Mouse (Mus musculus): ENCODE data around the gene Mapkap1.

The Mapkap1 gene

DNA sequence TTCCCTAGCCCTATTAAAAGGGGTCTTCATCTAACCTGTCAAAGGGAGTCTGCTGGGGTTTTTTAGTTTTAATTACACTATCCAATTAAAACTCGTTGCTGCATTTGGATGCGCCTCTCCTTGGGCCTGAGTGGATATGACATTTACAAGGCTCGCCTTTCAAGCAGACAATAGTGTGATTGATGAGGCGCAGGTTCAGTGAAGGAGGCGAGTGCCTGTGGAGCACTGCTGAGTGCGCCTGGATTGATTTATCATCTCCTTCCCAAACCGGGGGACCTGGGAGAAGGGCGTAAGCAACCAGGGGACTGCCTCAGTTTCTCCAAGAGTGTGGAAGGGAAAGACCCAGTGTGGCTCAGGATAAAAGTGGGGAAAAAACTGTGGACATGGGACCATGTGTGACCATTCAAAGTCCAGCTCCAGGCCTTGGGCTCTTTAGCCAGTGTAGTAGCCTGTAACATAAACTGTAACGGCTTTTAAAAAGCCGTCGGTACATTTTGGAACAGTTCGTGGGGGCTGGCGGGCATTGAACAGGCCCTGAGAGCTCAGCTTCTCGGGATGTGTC lies 197.2 kb downstream of the Mapkap1 start:
- Histone ChIP-seq H3K36me3 (ENCODE audit: control insufficient read depth, insufficient read depth, low read length, poor library complexity, severe bottlenecking) (peaks cover 4% of the 10 kb centered on the region; the same call in 1 of the 2 replicates), H3K27me3 (ENCODE audit: control insufficient read depth, insufficient read depth, low read length, poor library complexity, severe bottlenecking) (no peaks in the 10 kb centered on the region)
- no peak for DNase-seq (ENCODE audit: low read depth, low spot score)

DNA sequence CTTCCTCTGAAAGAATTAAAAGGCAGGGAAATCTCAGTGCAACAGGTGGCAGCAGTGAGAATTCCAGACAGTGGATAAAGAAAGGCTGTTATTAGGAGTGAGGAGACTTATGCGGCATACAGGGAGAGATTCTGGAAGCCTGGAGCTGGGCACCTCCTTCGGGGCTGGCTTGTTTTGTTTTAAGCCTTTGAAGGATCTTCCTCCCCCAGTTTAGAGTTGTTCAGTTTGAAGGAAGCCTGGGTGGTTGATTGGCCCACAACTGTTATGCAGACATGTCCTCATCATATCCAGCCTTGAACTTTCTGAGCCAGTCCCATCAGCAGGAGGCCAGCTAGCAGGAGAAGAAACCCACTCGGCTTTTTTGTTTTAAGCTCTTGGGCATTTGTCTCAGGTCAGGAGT lies 198.5 kb downstream of the Mapkap1 start:
- Histone ChIP-seq H3K27me3 (ENCODE audit: control insufficient read depth, insufficient read depth, low read length, poor library complexity, severe bottlenecking) (no peaks in the 10 kb centered on the region), H3K36me3 (ENCODE audit: control insufficient read depth, insufficient read depth, low read length, poor library complexity, severe bottlenecking) (peaks cover 2% of the 10 kb centered on the region; the same call in 1 of the 2 replicates)
- DNase-seq (ENCODE audit: low read depth, low spot score), result no peak

DNA sequence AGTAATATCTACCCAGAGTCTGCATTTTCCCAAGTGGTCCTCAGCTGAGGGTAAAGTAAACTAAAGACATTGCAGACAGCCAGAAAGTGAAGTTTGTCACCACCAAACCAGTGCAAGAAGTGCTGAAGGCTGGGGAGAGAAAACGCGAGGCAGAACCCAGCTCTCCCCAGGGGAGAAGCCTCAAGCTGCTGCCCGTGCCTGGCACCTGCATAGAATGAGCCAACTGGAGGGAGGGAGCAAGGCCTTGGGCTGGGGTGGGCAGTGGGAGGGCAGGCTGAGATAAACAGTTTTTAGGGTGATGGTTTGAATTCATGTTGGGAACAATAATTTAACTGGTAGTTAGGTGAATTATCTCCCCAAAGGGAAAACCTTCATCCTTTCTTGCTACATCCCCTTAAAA lies 202.3 kb downstream of the Mapkap1 start:
- peaks cover 5% of the 10 kb centered on the region; the same call in 1 of the 2 replicates for H3K36me3 ChIP-seq (ENCODE audit: control insufficient read depth, insufficient read depth, low read length, poor library complexity, severe bottlenecking)
- H3K27me3 ChIP-seq (ENCODE audit: control insufficient read depth, insufficient read depth, low read length, poor library complexity, severe bottlenecking), result no peaks in the 10 kb centered on the region
- no peak for DNase-seq (ENCODE audit: low read depth, low spot score)

DNA sequence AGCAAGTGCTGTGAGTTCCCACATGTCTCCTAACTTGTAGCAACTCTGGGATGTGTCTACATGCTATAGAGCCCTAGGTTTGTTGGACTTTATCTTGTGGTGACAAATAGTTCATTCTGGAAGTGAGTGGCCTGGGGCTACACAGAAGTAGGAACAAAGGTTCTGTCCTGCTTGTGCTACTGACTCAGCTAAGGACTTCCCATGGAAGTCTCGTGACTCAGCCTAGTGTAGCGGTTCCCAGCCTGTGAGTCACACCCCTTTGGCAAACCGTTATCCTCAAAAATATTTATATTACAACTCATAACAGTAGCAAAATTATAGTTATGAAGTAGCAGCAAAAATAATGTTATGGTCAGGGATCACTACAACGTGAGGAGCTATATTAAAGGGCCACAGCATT lies 202.9 kb downstream of the Mapkap1 start:
- DNase-seq (ENCODE audit: low read depth, low spot score), result no peak
- H3K27me3 ChIP-seq (ENCODE audit: control insufficient read depth, insufficient read depth, low read length, poor library complexity, severe bottlenecking), result no peaks in the 10 kb centered on the region
- H3K36me3 ChIP-seq (ENCODE audit: control insufficient read depth, insufficient read depth, low read length, poor library complexity, severe bottlenecking), result peaks cover 5% of the 10 kb centered on the region; the same call in 1 of the 2 replicates

DNA sequence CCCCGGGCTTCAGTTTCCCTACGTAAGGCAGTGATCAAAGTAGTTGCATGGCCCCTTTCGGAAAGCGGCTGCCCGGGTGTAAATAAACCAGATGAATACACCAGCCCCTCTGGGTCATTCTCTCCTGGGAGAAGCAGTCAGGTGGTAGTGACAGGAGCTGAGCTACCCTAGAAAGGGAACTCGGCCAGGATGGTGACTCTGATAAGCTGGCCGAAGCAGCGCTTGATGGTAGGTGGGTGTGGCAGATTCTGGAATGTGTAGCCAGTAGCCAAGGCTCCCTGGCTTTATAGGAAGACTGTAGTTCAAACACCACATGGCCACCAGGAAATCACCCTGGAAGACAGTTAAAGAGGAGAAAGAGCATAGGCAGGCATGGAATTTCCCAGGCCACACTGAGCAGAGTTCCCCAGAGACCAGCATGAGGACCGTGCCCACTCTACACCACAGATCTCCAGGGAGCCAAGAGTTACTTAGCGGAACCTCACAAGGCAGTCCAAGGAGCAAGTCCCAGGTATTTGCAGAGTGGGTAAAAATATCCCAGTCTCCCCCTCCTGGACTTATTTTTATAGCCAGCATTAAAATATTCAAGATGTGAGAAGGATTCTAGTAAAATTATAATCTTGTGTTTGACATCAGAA lies 214.3 kb downstream of the Mapkap1 start:
- DNase-seq (ENCODE audit: low read depth, low spot score), result no peak
- Histone ChIP-seq H3K36me3 (ENCODE audit: control insufficient read depth, insufficient read depth, low read length, poor library complexity, severe bottlenecking) (0 out of 2 replicates have a peak, but pooled peaks cover 2% of the 10 kb centered on the region), H3K27me3 (ENCODE audit: control insufficient read depth, insufficient read depth, low read length, poor library complexity, severe bottlenecking) (no peaks in the 10 kb centered on the region)

DNA sequence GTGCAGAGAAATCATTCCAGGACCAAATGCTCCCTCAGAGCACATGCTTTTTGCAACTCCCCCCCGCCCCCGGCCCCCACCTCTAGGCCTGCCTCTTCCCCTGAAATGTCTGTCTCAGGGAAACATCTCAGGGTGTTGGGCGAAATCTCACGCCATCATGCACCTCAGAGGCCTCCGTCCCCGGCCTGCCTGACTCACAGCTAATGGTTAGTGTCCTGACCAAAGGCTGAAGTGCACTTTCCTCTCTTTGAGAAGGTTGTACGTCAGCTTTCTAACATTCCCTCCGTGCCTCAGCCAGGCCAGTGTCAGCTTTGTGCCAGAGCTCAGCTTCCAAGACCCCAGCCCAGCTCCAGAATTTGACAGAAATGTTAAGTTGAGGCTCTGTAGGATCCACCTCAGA lies 214.9 kb downstream of the Mapkap1 start:
- H3K27me3 ChIP-seq (ENCODE audit: control insufficient read depth, insufficient read depth, low read length, poor library complexity, severe bottlenecking), result no peaks in the 10 kb centered on the region
- 0 out of 2 replicates have a peak, but pooled peaks cover 2% of the 10 kb centered on the region for H3K36me3 ChIP-seq (ENCODE audit: control insufficient read depth, insufficient read depth, low read length, poor library complexity, severe bottlenecking)
- DNase-seq (ENCODE audit: low read depth, low spot score), result no peak

DNA sequence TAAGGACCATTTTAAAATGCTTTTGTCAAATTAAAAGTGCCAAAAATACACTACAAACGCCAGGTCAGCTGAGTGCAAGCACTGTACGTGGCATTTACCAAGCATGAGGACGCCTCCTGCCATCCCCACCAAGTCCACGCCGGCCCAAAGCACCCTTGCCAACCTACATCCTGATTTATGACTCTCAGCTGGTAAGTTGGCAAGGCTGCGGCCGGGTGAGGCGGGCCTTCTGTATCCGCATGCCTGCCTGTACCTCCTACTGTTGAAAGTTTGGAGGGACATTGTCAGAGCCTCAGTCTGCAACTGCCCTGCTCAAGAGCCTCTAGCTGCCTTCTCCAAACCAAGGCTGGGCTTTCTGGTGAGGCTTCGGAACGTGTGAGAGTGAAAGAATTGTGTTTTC lies 215.9 kb downstream of the Mapkap1 start:
- Histone ChIP-seq H3K27me3 (ENCODE audit: control insufficient read depth, insufficient read depth, low read length, poor library complexity, severe bottlenecking) (no peaks in the 10 kb centered on the region), H3K36me3 (ENCODE audit: control insufficient read depth, insufficient read depth, low read length, poor library complexity, severe bottlenecking) (no peaks in the 10 kb centered on the region)
- DNase-seq (ENCODE audit: low read depth, low spot score), result no peak

DNA sequence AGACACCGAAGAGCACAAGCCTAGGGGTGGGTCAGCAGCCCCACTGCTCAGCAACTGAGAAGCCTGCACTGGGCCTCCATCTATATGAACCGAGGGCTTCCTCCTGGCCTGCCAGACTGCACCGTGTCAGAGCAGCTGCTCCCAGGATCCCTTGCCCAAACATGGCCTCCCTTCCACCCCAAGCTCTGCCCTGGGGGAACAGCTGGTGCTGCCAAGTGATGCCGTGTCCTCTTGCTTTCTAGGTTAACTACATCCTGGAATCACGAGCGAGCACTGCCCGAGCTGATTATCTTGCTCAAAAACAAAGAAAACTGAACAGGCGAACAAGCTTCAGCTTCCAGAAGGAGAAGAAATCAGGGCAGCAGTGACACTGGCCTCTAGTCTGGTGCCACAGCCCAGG lies 216.6 kb downstream of the Mapkap1 start:
- H3K36me3 ChIP-seq (ENCODE audit: control insufficient read depth, insufficient read depth, low read length, poor library complexity, severe bottlenecking), result no peaks in the 10 kb centered on the region
- H3K27me3 ChIP-seq (ENCODE audit: control insufficient read depth, insufficient read depth, low read length, poor library complexity, severe bottlenecking), result no peaks in the 10 kb centered on the region
- no peak for DNase-seq (ENCODE audit: low read depth, low spot score)

DNA sequence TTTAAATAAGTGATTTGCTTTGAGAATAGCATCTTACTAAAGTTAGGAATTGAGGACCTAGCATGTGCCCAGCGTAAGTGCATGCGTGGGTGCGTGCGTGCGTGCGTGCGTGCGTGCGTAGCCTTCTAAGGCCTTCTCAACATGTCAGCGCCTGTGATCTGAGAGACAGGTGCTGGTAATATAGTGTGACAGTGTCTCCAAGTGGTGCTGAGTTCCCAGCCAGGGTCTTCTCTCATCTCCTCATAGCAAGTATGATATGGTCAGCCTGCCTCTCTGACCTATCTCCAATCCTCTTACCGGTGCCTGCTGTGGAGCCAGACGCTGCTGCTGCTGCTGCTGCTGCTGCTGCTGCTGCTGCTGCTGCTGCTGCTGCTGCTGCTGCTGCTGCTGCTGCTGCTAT lies 217.5 kb downstream of the Mapkap1 start:
- no peak for DNase-seq (ENCODE audit: low read depth, low spot score)
- no peaks in the 10 kb centered on the region for H3K27me3 ChIP-seq (ENCODE audit: control insufficient read depth, insufficient read depth, low read length, poor library complexity, severe bottlenecking)
- H3K36me3 ChIP-seq (ENCODE audit: control insufficient read depth, insufficient read depth, low read length, poor library complexity, severe bottlenecking), result no peaks in the 10 kb centered on the region

DNA sequence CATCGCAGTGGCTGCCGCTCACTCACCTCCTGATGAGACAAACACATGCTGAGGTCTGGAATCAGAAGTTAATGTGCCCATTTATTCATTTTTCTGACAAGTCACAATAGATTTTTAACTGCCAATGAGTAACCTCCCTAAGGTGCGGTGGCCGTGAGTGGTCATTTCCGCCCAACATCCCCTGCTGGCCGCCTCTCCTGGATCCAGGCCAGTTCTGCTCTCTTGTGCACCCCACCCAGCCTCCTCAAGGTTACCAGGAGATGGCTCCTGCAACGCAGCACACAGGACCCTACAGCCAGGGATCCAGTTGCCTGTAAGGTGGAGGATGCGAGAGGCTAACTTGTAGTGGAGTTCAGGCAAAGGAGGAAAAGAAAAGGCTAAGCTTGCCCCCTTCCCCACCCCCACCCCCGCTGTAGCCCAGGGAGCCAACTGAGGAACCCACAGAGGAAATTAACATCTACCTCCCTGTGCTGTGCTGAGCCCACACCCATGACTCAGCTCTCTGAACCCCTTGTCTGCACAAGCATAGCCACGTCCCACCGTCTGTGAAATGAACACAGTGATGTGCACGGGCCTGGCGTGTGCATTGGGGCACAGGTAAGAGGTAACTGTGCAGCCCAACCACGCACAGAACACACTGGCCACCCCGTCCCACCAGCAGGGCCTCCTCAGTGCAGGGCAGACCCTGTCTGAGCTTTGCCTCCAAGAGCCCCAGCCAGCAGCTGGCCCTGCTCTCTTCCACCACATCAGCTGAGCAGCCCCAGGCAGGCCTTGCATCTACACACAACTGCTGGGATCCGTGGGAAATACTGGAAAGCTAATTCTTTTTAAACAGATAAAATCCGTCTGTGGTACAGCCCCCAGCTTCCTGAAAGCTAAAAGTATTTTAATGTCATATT lies 221.0 kb downstream of the Mapkap1 start:
- H3K27me3 ChIP-seq (ENCODE audit: control insufficient read depth, insufficient read depth, low read length, poor library complexity, severe bottlenecking), result no peaks in the 10 kb centered on the region
- H3K36me3 ChIP-seq (ENCODE audit: control insufficient read depth, insufficient read depth, low read length, poor library complexity, severe bottlenecking), result no peaks in the 10 kb centered on the region
- no peak for DNase-seq (ENCODE audit: low read depth, low spot score)

DNA sequence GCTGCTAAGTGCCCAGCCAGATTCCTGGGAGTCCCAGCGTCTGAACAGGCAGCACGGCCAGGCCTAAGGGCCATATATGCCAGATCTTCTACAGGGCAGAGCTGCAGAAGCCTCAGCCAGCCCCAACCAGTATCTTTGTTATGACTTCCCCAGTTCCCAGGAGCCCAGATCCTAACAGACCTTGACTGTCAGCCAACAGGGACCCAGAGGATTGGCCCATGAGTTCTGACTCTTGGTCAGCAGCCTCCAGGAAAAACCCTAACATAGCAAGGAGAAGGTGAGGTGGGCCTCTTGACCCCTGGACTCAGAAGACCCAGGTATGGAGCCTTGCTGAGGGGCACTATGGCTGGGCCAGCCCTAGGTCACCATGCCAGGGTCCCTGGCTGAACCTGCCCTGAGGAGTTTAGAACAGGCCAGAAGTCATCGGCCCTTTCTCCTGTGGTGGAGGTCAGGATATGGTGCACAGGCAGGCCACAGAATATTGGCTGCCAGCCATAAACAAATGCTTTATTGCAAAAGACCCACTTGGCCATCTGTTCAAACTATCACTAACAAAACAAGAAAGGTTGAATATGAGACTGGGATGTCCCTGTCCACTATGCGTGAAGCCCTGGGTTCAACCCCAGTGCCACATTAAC lies 222.5 kb downstream of the Mapkap1 start:
- no peaks in the 10 kb centered on the region for H3K27me3 ChIP-seq (ENCODE audit: control insufficient read depth, insufficient read depth, low read length, poor library complexity, severe bottlenecking)

DNA sequence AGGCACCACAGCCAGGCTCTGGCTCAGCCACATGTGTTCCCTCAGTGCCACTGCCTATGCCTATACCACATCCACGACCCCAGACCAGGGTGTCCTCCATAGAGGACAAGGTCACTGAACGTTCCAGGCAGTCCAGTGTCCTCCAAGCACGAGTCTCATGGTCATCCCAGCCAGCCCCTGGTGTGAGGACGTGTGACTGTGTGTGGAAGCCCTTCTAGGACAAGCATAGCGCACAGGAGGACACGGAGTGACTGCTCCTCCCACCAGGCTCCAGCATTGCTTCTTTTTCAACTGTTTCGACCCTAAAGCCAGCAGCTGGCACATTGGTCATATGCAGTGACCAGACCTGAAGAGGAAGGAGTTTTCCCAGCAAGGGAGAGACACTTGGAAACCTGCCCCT lies 223.2 kb downstream of the Mapkap1 start:
- H3K27me3 ChIP-seq (ENCODE audit: control insufficient read depth, insufficient read depth, low read length, poor library complexity, severe bottlenecking), result no peaks in the 10 kb centered on the region
- DNase-seq (ENCODE audit: low read depth, low spot score), result no peak
- no peaks in the 10 kb centered on the region for H3K36me3 ChIP-seq (ENCODE audit: control insufficient read depth, insufficient read depth, low read length, poor library complexity, severe bottlenecking)

More for the DNA sequence above, 222.5 kb downstream of the Mapkap1 start:
- DNase-seq (ENCODE audit: low read depth, low spot score), result no peak
- H3K36me3 ChIP-seq (ENCODE audit: control insufficient read depth, insufficient read depth, low read length, poor library complexity, severe bottlenecking), result no peaks in the 10 kb centered on the region

DNA sequence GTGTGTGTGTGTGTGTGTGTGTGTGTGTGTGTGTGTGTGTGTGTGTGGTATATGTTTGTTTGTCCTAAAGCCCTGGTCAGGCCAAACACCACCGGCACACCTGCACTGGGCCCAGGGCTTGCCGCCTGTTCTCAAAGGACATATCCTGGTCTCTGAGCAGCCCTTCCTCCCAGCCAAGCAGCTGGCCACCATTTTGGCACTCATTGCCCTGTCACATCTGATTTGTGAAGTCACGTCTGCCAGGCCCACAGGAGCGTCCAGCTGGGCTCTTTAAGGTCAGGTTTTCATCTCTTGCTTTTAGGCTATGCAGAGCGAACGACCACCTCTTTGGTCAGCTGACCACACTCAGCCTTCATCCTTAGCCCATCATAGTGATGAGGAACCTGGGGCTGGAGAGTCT lies 223.9 kb downstream of the Mapkap1 start:
- Histone ChIP-seq H3K36me3 (ENCODE audit: control insufficient read depth, insufficient read depth, low read length, poor library complexity, severe bottlenecking) (no peaks in the 10 kb centered on the region), H3K27me3 (ENCODE audit: control insufficient read depth, insufficient read depth, low read length, poor library complexity, severe bottlenecking) (no peaks in the 10 kb centered on the region)
- DNase-seq (ENCODE audit: low read depth, low spot score), result no peak

DNA sequence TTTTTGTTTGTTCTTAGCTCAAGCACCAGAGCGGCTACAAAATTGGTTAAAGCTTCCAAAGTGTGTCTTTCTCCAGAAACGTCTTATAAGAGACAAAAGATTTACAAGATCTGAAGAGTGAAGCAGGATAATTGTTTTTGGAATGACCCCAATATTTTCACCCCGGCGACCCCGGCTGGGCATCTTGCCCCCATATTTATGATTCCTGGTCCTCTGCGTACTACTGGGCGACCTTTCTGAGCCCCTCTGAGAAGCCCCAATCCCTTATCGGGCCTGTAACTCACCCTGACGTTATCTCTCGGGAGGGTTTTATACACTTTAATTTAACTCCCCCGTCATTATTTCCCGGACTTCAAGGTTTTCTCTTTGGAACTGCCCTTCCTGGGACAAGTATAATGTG lies 225.5 kb downstream of the Mapkap1 start:
- no peaks in the 10 kb centered on the region for H3K27me3 ChIP-seq (ENCODE audit: control insufficient read depth, insufficient read depth, low read length, poor library complexity, severe bottlenecking)
- DNase-seq (ENCODE audit: low read depth, low spot score), result no peak

More for the DNA sequence above, 225.5 kb downstream of the Mapkap1 start:
- no peaks in the 10 kb centered on the region for H3K36me3 ChIP-seq (ENCODE audit: control insufficient read depth, insufficient read depth, low read length, poor library complexity, severe bottlenecking)
